7 mouse cellular contexts compared by ENCODE assay signal in genomic region chr17:36315041-36315688, GRCm38 (mm10). TPM values are rescaled to one million over a fixed set of nuclear protein-coding genes. Genes with fewer than 3 reads are reported as not detected.
DNase-seq lines count a peak whose midpoint lies in the region; ATAC-seq and TF ChIP-seq lines count a peak whose summit lies in the region.

No protein-coding gene starts in this region.

- peak; percentile 51 for DNase-seq in adrenal gland, postnatal 10 days
- DNase-seq in heart, adult 2 months = peak; percentile 46 to 49
- peak; percentile 38 for DNase-seq in kidney, adult 18-20 months
- peak; percentile 78 to 81 for DNase-seq in left cerebral cortex, postnatal 36 days (ENCODE audit: low spot score in 2 of 2)
- DNase-seq in right cerebral cortex, postnatal 10 days (ENCODE audit: low spot score in 2 of 2) = peak; percentile 83 to 88

- no peak for TF ChIP-seq EP300 in heart, adult 2 months (IDR thresholded peaks at IDR 0.05; ENCODE audit: insufficient read depth, low read depth, low read length)

- TF ChIP-seq POLR2A in cortical plate, adult 2 months (IDR thresholded peaks at IDR 0.05; ENCODE audit: extremely low read depth, insufficient read depth, low read length) = peak; percentile 40; the same call in 1 of the 2 replicates
- TF ChIP-seq POLR2A in heart, adult 2 months (IDR thresholded peaks at IDR 0.05; ENCODE audit: insufficient read depth, low read depth, low read length) = no peak

- peak; percentile 91 for ATAC-seq in megakaryocyte-erythroid progenitor cell, adult 5-6 weeks (replicated peaks; ENCODE audit: low FRiP score, low TSS enrichment, poor library complexity, severe bottlenecking)

- no peak for TF ChIP-seq CTCF in cortical plate, adult 2 months (IDR thresholded peaks at IDR 0.05; ENCODE audit: extremely low read depth, insufficient read depth, low read length)
- TF ChIP-seq CTCF in heart, adult 2 months (IDR thresholded peaks at IDR 0.05) = no peak

- no peaks in the 10 kb centered on the region for H3K79me2 ChIP-seq in heart, adult 2 months (replicated peaks; ENCODE audit: control insufficient read depth, insufficient read depth, low read length)

- peak overlapping the region; percentile 66 for H3K4me3 ChIP-seq in cortical plate, adult 2 months (ENCODE audit: insufficient read depth, low read length)
- H3K4me3 ChIP-seq in heart, adult 2 months = peak overlapping the region; percentile 54

- intact Hi-C loops in heart, adult 2 months (cut with DNase I) = no loop called here
- intact Hi-C loops in left cerebral cortex, postnatal 36 days (cut with DNase I) = no loop called here

- peaks cover 2% of the 10 kb centered on the region; the same call in 1 of the 2 replicates for H3K4me1 ChIP-seq in cortical plate, adult 2 months (ENCODE audit: control insufficient read depth, insufficient read depth, low read length)
- no peaks in the 10 kb centered on the region for H3K4me1 ChIP-seq in heart, adult 2 months (ENCODE audit: control insufficient read depth, insufficient read depth, low read length)

- H3K36me3 ChIP-seq in heart, adult 2 months (ENCODE audit: control insufficient read depth, insufficient read depth, low read length) = no peaks in the 10 kb centered on the region

- H3K9ac ChIP-seq in heart, adult 2 months (ENCODE audit: low read depth, low read length) = peak overlapping the region; percentile 52

- 1% methylated on average over 19 of the region's 19 CpGs for WGBS in heart, adult 2 months

- no peaks in the 10 kb centered on the region for H3K27me3 ChIP-seq in heart, adult 2 months (ENCODE audit: control insufficient read depth, insufficient read depth, low read length)

- H3K27ac ChIP-seq in cortical plate, adult 2 months (ENCODE audit: insufficient read depth, low read length) = peak overlapping the region; percentile 72
- no peak overlapping the region for H3K27ac ChIP-seq in heart, adult 2 months

RNA-seq across cellular contexts. Expression of gene H2-M10.1, which starts 10.8 kb away (rescaled TPM):
- total RNA-seq in adrenal gland, postnatal 10 days (2021) = not detected
- not detected in 2 replicates for polyA plus RNA-seq in cortical plate, adult 2 months (2012; rRNA removed)
- total RNA-seq in heart, adult 2 months (2021) = not detected
- polyA plus RNA-seq in heart, adult 2 months (2012; rRNA removed) = not detected in 2 replicates
- not detected for total RNA-seq in left cerebral cortex, postnatal 36 days (2021)
- total RNA-seq in megakaryocyte-erythroid progenitor cell, adult 5-6 weeks (2014; fragmentation: Nextera tagmentation) = not detected in 2 replicates
- not detected in 2 replicates for total RNA-seq in megakaryocyte-erythroid progenitor cell, adult 5-6 weeks (2017)

RNA-seq across cellular contexts. Expression of gene H2-M10.2, which starts 28.9 kb away (rescaled TPM):
- total RNA-seq in adrenal gland, postnatal 10 days (2021) = not detected
- polyA plus RNA-seq in cortical plate, adult 2 months (2012; rRNA removed) = not detected in 2 replicates
- total RNA-seq in heart, adult 2 months (2021) = not detected
- polyA plus RNA-seq in heart, adult 2 months (2012; rRNA removed) = not detected in 2 replicates
- total RNA-seq in left cerebral cortex, postnatal 36 days (2021) = not detected
- total RNA-seq in megakaryocyte-erythroid progenitor cell, adult 5-6 weeks (2014; fragmentation: Nextera tagmentation) = not detected in 2 replicates
- total RNA-seq in megakaryocyte-erythroid progenitor cell, adult 5-6 weeks (2017) = not detected in 2 replicates

RNA-seq across cellular contexts. Expression of gene Trim39, which starts 43.1 kb away (rescaled TPM):
- total RNA-seq in adrenal gland, postnatal 10 days (2021) = 10 to 100 TPM; 13.8 to 17.8 TPM
- polyA plus RNA-seq in cortical plate, adult 2 months (2012; rRNA removed) = 30.6 and 34.9 TPM in 2 replicates
- 1 to 10 TPM; 6.7 to 7.6 TPM for total RNA-seq in heart, adult 2 months (2021)
- polyA plus RNA-seq in heart, adult 2 months (2012; rRNA removed) = 6.0 and 8.7 TPM in 2 replicates
- total RNA-seq in left cerebral cortex, postnatal 36 days (2021) = 10 to 100 TPM; 18.9 to 25.2 TPM
- 21.0 and 29.7 TPM in 2 replicates for total RNA-seq in megakaryocyte-erythroid progenitor cell, adult 5-6 weeks (2014; fragmentation: Nextera tagmentation)
- 19.2 and 23.2 TPM in 2 replicates for total RNA-seq in megakaryocyte-erythroid progenitor cell, adult 5-6 weeks (2017)

RNA-seq across cellular contexts. Expression of gene H2-M10.3, which starts 53.1 kb away (rescaled TPM):
- not detected for total RNA-seq in adrenal gland, postnatal 10 days (2021)
- polyA plus RNA-seq in cortical plate, adult 2 months (2012; rRNA removed) = not detected in 2 replicates
- not detected for total RNA-seq in heart, adult 2 months (2021)
- not detected in 2 replicates for polyA plus RNA-seq in heart, adult 2 months (2012; rRNA removed)
- not detected for total RNA-seq in left cerebral cortex, postnatal 36 days (2021)
- not detected in 2 replicates for total RNA-seq in megakaryocyte-erythroid progenitor cell, adult 5-6 weeks (2014; fragmentation: Nextera tagmentation)
- not detected in 2 replicates for total RNA-seq in megakaryocyte-erythroid progenitor cell, adult 5-6 weeks (2017)

RNA-seq across cellular contexts. Expression of gene Rpp21, which starts 57.3 kb away (rescaled TPM):
- 10 to 100 TPM; 38.3 to 48.1 TPM for total RNA-seq in adrenal gland, postnatal 10 days (2021)
- polyA plus RNA-seq in cortical plate, adult 2 months (2012; rRNA removed) = 59.3 and 60.0 TPM in 2 replicates
- total RNA-seq in heart, adult 2 months (2021) = 10 to 100 TPM; 35.5 to 43.8 TPM
- 49.8 and 59.1 TPM in 2 replicates for polyA plus RNA-seq in heart, adult 2 months (2012; rRNA removed)
- total RNA-seq in left cerebral cortex, postnatal 36 days (2021) = 10 to 100 TPM; 35.7 to 39.5 TPM
- total RNA-seq in megakaryocyte-erythroid progenitor cell, adult 5-6 weeks (2014; fragmentation: Nextera tagmentation) = 66.7 and 120 TPM in 2 replicates
- total RNA-seq in megakaryocyte-erythroid progenitor cell, adult 5-6 weeks (2017) = 56.9 and 68.9 TPM in 2 replicates
